Mouse (Mus musculus) erythroblast, embryonic 14.5 days (primary cell): ENCODE data around the gene Leng9.

Source experiments
- GATA1 ChIP-seq: IDR thresholded peaks from 2 replicates; pipeline ENCODE4 v1.6.1; 2012; ENCODE audit warnings: low read length, inconsistent platforms, mixed read lengths
- TAL1 ChIP-seq: IDR thresholded peaks from 3 replicates; pipeline ENCODE4 v1.6.1; 2012; ENCODE audit warnings: low read length, inconsistent platforms, mixed read lengths

DNA sequence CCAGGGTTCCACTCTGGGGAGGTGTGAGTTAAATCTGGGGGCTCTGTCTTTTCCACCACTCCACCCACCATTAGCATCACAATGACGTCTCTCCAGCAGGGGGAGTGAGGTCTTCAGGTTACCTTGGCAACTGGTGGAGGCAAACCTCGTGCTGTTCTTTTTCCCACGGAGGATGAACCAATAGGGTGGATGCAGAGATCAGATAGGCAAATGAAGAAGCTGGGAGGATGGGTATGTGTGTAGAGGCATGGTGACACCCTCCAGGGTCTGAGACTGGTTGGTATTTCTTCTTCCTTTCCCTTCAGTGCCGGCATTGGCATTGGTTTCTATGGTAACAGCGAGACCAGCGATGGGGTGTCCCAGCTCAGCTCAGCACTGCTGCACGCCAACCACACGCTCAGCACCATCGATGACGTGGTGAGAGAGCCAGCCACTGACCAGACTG lies 25.8 kb downstream of the Leng9 start:
- TF ChIP-seq TAL1 (no peak), GATA1 (no peak)
